Mouse (Mus musculus) brain, embryonic 14.5 days (tissue): ENCODE measurements around the gene Draxin. TPM values are rescaled to one million over a fixed set of nuclear protein-coding genes. Genes with fewer than 3 reads are reported as not detected.

Experiments used
- DNase-seq: peaks from one replicate; pipeline ENCODE4 v3.0.0-alpha.2; 2011; ENCODE audit warnings: low read depth
- CTCF ChIP-seq: fragments of 200-500 bp; IDR thresholded peaks from 2 replicates; pipeline ENCODE4 v1.5.1; 2012; ENCODE audit warnings: inconsistent platforms, mild to moderate bottlenecking, moderate library complexity, borderline replicate concordance; ENCODE audit not compliant: insufficient read depth, insufficient read length; ENCODE audit errors: extremely low read depth
- POLR2A ChIP-seq: fragments of 200-500 bp; IDR thresholded peaks from 2 replicates; pipeline ENCODE4 v1.6.1; 2012; ENCODE audit warnings: mild to moderate bottlenecking, inconsistent platforms, borderline replicate concordance; ENCODE audit not compliant: poor library complexity, insufficient read depth, insufficient read length, severe bottlenecking; ENCODE audit errors: extremely low read depth
- polyA plus RNA-seq: library from polyadenylated mRNA; depleted of rRNA; stranded (reverse); fragments of >200 nt; gene quantifications from 2 replicates; pipeline ENCODE4 v1.2.3, GENCODE M21; 2012

Draxin gene
- polyA plus RNA-seq, 1 experiment: 73.0 TPM

DNA sequence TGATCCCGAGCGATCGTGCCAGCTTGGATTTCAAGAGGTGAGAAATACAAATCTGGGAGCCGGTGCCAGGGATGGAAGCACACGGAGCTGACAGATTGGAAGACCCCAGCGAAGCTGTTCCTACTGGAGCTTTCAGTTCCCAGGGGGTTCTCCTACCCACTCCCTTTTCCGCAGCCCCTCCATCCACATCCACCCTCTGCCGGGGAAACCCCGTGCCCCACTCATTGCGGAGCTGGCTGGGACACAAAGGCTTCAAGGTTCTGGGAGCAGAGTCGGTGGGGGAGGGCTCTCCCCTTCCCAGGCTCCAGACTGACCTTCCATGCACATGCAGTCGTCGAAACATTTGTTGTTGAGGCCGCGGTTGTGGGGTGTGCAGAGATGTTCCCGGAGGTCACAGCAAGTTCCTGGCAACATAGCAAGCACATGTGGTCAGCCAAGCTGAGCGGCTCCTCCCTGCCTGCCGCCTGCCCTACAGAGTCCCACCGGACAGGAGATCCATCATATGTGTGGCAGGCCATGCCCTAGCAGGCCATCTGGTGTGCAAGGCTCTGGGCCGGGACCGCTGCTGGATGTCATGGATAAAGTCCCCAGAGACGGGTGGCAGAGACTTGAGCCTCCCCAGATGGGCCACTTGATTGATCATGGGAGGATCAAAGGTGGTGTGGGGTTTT is 22.7 kb downstream of the Draxin start:
- TF ChIP-seq CTCF: no peak
- TF ChIP-seq POLR2A: no peak
- DNase-seq: peak; percentile 83

- DNase-seq: no peak
- TF ChIP-seq CTCF (no peak), POLR2A (no peak)
Measured at GRCm38 (mm10) chr4:148104146-148104545, 26.4 kb downstream of the Draxin start.

GRCm38 (mm10) chr4:148101801-148102527 is 28.5 kb downstream of the Draxin start:
- peak; percentile 93 for DNase-seq
- peak; percentile 66 for TF ChIP-seq CTCF
- TF ChIP-seq POLR2A: peak; percentile 29; the same call in 1 of the 2 replicates

GRCm38 (mm10) chr4:148098666-148099065 is 31.8 kb downstream of the Draxin start:
- TF ChIP-seq CTCF: no peak
- TF ChIP-seq POLR2A: no peak

DNA sequence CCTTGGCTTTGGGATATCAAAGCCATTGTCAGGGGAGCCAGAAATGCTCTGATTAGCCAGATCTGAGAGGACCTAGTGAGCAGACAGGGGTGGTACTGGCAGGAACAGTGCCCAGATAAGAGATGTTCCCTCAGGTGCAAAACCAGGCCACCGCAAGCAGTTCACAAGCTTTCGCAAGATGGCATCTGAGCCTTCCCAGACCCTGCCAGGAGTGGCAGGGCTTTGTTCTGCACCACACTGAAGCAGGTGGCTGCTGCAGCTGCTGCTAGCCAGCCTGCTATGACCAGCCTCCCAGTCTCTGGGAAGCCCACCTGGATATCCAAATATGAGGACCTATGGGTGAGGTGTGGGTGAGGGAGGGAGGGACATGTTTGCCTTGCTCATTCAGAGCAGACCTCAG is 32.6 kb downstream of the Draxin start:
- TF ChIP-seq CTCF (no peak), POLR2A (no peak)
- peak; percentile 34 for DNase-seq

More at GRCm38 (mm10) chr4:148098666-148099065, 31.8 kb downstream of the Draxin start:
- no peak for DNase-seq

GRCm38 (mm10) chr4:148095081-148095480 is 35.4 kb downstream of the Draxin start:
- DNase-seq: no peak
- TF ChIP-seq POLR2A: no peak

GRCm38 (mm10) chr4:148094161-148094560 is 36.3 kb downstream of the Draxin start:
- DNase-seq: peak; percentile 15
- peak; percentile 17; the same call in 1 of the 2 replicates for TF ChIP-seq CTCF
- TF ChIP-seq POLR2A: no peak

GRCm38 (mm10) chr4:148092551-148093271 is 37.8 kb downstream of the Draxin start:
- TF ChIP-seq CTCF (no peak), POLR2A (no peak)
- no peak for DNase-seq

DNA sequence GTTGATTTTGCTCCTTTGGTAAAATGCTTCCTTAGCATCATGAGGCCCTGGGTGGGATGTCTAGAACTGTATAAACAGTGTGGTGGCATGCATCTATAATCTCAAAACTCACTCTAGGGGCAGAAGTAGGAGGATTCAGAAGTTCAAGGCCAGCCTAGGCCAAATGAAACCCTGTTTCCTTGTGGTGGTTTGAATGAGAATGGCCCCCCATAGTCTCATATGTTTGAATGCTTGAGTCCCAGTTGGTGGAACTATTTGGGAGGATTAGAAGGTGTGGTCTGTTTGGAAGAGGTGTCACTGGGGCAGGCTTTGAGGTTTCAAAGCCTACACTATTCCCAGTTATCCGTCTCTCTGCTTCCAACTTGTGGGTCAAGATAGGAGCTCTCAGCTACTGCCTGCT is 39.3 kb downstream of the Draxin start:
- no peak for DNase-seq
- TF ChIP-seq CTCF: no peak

GRCm38 (mm10) chr4:148089166-148089565 is 41.3 kb downstream of the Draxin start:
- TF ChIP-seq CTCF: no peak
- no peak for TF ChIP-seq POLR2A
- no peak for DNase-seq

GRCm38 (mm10) chr4:148087907-148088527 is 42.5 kb downstream of the Draxin start, which contains the start of gene Agtrap:
Gene Agtrap (minus strand): TSS chr4:148088031.
- TF ChIP-seq CTCF (no peak), POLR2A (no peak)
- DNase-seq: peak; percentile 96

DNA sequence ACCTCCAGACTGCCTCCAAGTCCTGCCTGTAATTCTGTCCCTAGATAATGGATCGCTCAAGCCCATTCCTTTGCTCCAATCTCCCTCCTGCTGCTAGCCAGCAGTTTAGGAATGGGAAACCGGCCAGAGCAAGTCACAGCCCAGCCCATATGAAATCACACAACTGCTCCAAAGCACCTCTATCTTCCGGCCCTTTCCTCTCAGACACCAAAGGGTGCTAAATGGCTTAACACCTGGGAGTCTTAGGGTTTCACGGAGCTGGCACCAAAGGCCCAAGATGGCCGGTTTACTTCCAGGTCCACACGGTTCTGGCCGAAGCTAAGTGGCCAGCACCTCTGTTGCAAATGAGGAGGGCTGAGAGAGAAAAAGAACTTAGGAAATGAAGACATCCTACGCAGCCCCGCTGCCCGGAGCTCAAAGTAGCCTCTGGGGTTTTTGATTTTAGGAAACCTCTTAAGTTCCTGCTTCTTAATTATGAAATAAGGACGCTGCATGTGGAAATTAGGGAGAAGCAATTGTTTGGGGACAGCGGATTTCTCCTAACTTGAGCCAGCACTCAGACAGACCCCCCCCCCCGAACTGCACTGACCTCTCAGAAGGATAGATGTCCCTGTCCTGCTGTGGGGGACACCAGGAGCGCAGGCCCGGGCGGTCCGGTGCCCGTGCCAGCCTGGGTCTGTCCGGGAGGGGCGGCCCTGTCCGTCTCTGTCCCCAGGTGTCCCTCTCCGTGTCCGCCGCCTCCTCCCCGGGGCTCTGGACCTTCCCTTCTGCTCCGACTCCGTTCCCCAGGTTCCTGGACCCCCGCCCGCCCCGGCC is 43.2 kb downstream of the Draxin start:
- TF ChIP-seq POLR2A (no peak), CTCF (no peak)
- peak; percentile 53 for DNase-seq
